Mouse (Mus musculus) ES-E14 (cell line): ENCODE measurements around the gene Egr4. TPM values are rescaled to one million over a fixed set of nuclear protein-coding genes. Genes with fewer than 3 reads are reported as not detected.

Experiments
- DNase-seq: peaks from one replicate; pipeline ENCODE4 v3.0.0-alpha.2; 2013; ENCODE audit warnings: low read depth, low spot score
- H3K27ac ChIP-seq: 2 replicates; pipeline ENCODE4 v1.5.1; 2012; ENCODE audit warnings: low read depth, mild to moderate bottlenecking, low read length, moderate library complexity, mixed read lengths; ENCODE audit not compliant: poor library complexity, insufficient read depth, severe bottlenecking
- H3K36me3 ChIP-seq: 2 replicates; pipeline ENCODE4 v1.6.1; 2012; ENCODE audit warnings: mild to moderate bottlenecking, low read length, moderate library complexity, mixed read lengths; ENCODE audit not compliant: control insufficient read depth, poor library complexity, insufficient read depth, severe bottlenecking
- H3K4me1 ChIP-seq, 2 experiments: fragments of 150-350 bp in 1 of 2; sonication (generic) in 1 of 2; 2 replicates each; pipeline ENCODE4 v1.6.1; 2012; ENCODE audit warnings: low read length in 2 of 2, mild to moderate bottlenecking in 1 of 2, mixed read lengths in 1 of 2; ENCODE audit not compliant: control insufficient read depth in 2 of 2, insufficient read depth in 2 of 2, poor library complexity in 1 of 2
- H3K4me3 ChIP-seq, 2 experiments: fragments of 150-350 bp in 1 of 2; sonication (generic) in 1 of 2; 2 replicates each; pipeline ENCODE4 v1.5.1; 2012; ENCODE audit warnings: low read length in 2 of 2, low read depth in 1 of 2, mild to moderate bottlenecking in 1 of 2, mixed read lengths in 1 of 2; ENCODE audit not compliant: insufficient read depth in 1 of 2, poor library complexity in 1 of 2, severe bottlenecking in 1 of 2
- H3K9ac ChIP-seq: 2 replicates; pipeline ENCODE4 v1.6.1; 2012; ENCODE audit warnings: low read depth, mild to moderate bottlenecking, low read length, mixed read lengths; ENCODE audit not compliant: poor library complexity, insufficient read depth, severe bottlenecking
- H3K9me3 ChIP-seq: fragments of 150-350 bp; sonication (generic); 2 replicates; pipeline ENCODE4 v1.6.1; 2012; ENCODE audit warnings: low read depth, mild to moderate bottlenecking, low read length; ENCODE audit not compliant: control insufficient read depth, insufficient read depth
- CHD2 ChIP-seq: IDR thresholded peaks from 2 replicates; pipeline ENCODE4 v1.6.1; 2014; ENCODE audit warnings: mild to moderate bottlenecking, low read depth, low read length, inconsistent platforms
- HCFC1 ChIP-seq: IDR thresholded peaks from 2 replicates; pipeline ENCODE4 v1.6.1; 2012; ENCODE audit warnings: low read length, inconsistent platforms, borderline replicate concordance; ENCODE audit not compliant: insufficient read depth
- MAFK ChIP-seq: IDR thresholded peaks from 2 replicates; pipeline ENCODE4 v1.6.1; 2014; ENCODE audit warnings: mild to moderate bottlenecking, low read depth, low read length, inconsistent platforms; ENCODE audit not compliant: insufficient read depth
- ZC3H11A ChIP-seq: IDR thresholded peaks from 2 replicates; pipeline ENCODE4 v1.6.1; 2012; ENCODE audit warnings: low read depth, mild to moderate bottlenecking, inconsistent platforms, low read length, borderline replicate concordance
- ZNF384 ChIP-seq: IDR thresholded peaks from 2 replicates; pipeline ENCODE4 v1.6.1; 2012; ENCODE audit warnings: low read depth, low read length, inconsistent platforms
- in situ Hi-C, 2 experiments: fragments of 600-800 bp; cut with MboI; formaldehyde crosslinking; loops; one replicate each; pipeline ENCODE4 v1.15.1; 2025; ENCODE audit warnings: low sequenced_read_pairs in 2 of 2, inconsistent platforms in 1 of 2; ENCODE audit not compliant: unreplicated experiment in 2 of 2
- total RNA-seq: library from RNA; depleted of rRNA; stranded (reverse); fragments of 300-350 nt; gene quantifications from 2 replicates; pipeline ENCODE4 v1.2.3, GENCODE M21; 2012; rRNA removed

The Egr4 gene
- total RNA-seq, 1 experiment = 0.31 TPM

- in situ Hi-C loops = no loop called here
- H3K9ac ChIP-seq = no peak overlapping the region
- H3K4me1 ChIP-seq = no peaks in the 10 kb centered on the region
- no peak for DNase-seq
- H3K4me3 ChIP-seq = no peak overlapping the region
- TF ChIP-seq MAFK = no peak
- no peak for TF ChIP-seq HCFC1
- no peak for TF ChIP-seq ZC3H11A
- TF ChIP-seq CHD2 = no peak
- TF ChIP-seq ZNF384 = no peak
- no peak overlapping the region for H3K27ac ChIP-seq
- H3K9me3 ChIP-seq = no peaks in the 10 kb centered on the region
- H3K36me3 ChIP-seq = peaks cover 40% of the 10 kb centered on the region
Measured at GRCm38 (mm10) chr6:85469660-85470430, 43.5 kb downstream of the Egr4 start.

- in situ Hi-C loops = no loop called here
- no peak for TF ChIP-seq HCFC1
- TF ChIP-seq CHD2 = no peak
- no peak for TF ChIP-seq ZNF384
- TF ChIP-seq MAFK = no peak
- TF ChIP-seq ZC3H11A = no peak
- Histone ChIP-seq H3K9ac (no peak overlapping the region), H3K4me3 (no peak overlapping the region), H3K27ac (no peak overlapping the region), H3K9me3 (no peaks in the 10 kb centered on the region), H3K4me1 (no peaks in the 10 kb centered on the region), H3K36me3 (peaks cover 73% of the 10 kb centered on the region)
- no peak for DNase-seq
Measured at GRCm38 (mm10) chr6:85465381-85465780, 48.0 kb downstream of the Egr4 start.

Other genes starting within 250 kb of the Egr4 start
- gene Sfxn5, start 180.2 kb downstream of the Egr4 start, total RNA-seq = 4.9 and 5.8 TPM in 2 replicates
- 10.7 and 13.4 TPM in 2 replicates for gene Rab11fip5, start 139.0 kb downstream of the Egr4 start, total RNA-seq
- gene Noto, start 89.7 kb downstream of the Egr4 start, total RNA-seq = not detected in 2 replicates
- 94.1 and 125 TPM in 2 replicates for gene Smyd5, start 81.6 kb downstream of the Egr4 start, total RNA-seq
- 493 and 584 TPM in 2 replicates for gene Cct7, start 62.1 kb downstream of the Egr4 start, total RNA-seq
- 17.2 and 23.4 TPM in 2 replicates for gene Pradc1, start 61.6 kb downstream of the Egr4 start, total RNA-seq
- 0.54 and 0.85 TPM in 2 replicates for gene Fbxo41, start 10.6 kb downstream of the Egr4 start, total RNA-seq
- gene Alms1, start 73.9 kb upstream of the Egr4 start, total RNA-seq = 22.0 and 23.4 TPM in 2 replicates
- gene Nat8f7, start 199.6 kb upstream of the Egr4 start, total RNA-seq = not detected in 2 replicates